Mouse (Mus musculus) left cerebral cortex, postnatal 25 days (tissue): Measurements from ENCODE around the gene Irs1. TPM values are rescaled to one million over a fixed set of nuclear protein-coding genes. Genes with fewer than 3 reads are reported as not detected.

Experiments
- DNase-seq, 2 experiments: peaks; one replicate each; pipeline ENCODE4 v3.0.0; 2022; ENCODE audit warnings: low spot score in 2 of 2, mixed read lengths in 1 of 2
- intact Hi-C: fragments of 180-260 bp; cut with DNase I; formaldehyde crosslinking; loops from one replicate; pipeline ENCODE4 v1.15.1; 2025
- total RNA-seq, 2 experiments: library from RNA; stranded (reverse); gene quantifications; 2 replicates each; pipeline ENCODE4 v1.2.3; 2021

Gene Irs1
- total RNA-seq, 2 experiments from 2014 or later: 17.3 to 17.4 TPM

DNA sequence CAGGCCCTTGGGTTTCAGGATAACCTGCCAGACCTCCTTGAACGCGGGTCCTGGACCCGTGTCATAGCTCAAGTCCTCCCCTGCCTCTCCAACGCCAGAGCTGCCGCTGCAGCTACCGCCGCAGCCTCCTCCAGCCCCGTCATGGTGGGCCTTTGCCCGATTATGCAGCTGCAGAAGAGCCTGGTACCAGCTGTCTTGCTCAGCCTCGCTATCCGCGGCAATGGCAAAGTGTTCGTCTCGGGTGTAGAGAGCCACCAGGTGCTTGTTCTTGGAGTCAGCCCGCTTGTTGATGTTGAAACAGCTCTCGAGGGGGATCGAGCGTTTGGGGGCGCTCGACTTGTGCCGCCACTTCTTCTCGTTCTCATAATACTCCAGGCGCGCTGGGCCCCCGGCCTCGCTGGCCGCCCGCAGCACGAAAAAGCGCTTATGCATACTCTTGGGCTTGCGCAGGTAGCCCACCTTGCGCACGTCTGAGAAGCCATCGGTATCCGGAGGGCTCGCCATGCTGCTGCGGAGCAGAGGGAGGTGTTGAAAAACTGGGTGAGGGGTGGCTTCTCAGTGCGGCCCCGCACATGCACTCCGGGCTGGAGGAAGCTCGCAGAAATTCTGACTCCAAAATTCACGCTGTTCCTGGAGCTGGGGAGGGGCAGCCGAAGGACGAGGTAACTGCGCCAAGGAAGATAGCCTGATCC lies 1.1 kb downstream of the Irs1 start:
- intact Hi-C loops: loop anchor here (2.0 to 10.0 kb wide), 5 partner anchors 142 to 695 kb away; no protein-coding TSS in a partner anchor
- DNase-seq: peak; percentile 79 to 80

DNA sequence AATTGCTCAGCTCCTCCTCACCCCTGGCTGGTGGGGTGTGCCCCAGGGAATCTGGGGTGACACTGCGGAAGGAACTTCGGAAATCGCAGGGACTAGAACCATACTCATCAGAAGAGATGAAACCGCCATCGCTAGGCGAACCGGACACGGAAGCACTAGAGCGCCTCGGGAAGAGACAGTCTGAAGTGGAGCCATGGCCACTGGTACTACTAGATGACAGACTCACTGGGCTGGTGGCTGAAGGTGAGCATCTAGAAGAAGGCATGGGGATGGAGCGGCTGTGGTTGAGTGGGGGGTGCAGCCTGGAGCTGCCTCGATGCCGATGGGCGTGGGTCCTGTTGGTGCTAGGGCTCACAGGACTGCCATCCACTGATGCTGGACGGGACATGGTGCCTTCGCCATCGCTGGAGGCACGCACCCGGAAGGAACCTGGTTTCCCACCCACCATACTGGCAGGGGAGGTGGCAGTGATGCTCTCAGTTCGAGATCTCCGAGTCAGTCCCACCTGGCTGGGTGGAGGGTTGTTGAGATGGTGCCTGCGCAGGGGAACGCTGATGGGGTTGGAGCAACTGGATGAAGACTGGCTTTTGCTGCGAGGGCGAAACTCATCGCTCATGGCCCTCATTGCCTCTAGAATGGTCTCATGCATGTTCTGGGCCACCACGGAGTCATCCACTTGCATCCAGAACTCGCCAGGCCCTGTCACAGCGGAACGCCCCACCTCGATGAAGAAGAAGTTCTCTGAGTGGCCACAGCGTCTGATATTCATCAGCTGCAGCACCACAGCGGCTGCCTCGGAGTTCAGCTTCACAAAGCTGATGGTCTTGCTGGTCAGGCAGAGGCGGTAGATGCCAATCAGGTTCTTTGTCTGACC lies 1.9 kb downstream of the Irs1 start:
- no peak for DNase-seq
- intact Hi-C loops: loop anchor here (5.0 kb wide), 1 partner anchor 177 kb away; no protein-coding TSS in a partner anchor

DNA sequence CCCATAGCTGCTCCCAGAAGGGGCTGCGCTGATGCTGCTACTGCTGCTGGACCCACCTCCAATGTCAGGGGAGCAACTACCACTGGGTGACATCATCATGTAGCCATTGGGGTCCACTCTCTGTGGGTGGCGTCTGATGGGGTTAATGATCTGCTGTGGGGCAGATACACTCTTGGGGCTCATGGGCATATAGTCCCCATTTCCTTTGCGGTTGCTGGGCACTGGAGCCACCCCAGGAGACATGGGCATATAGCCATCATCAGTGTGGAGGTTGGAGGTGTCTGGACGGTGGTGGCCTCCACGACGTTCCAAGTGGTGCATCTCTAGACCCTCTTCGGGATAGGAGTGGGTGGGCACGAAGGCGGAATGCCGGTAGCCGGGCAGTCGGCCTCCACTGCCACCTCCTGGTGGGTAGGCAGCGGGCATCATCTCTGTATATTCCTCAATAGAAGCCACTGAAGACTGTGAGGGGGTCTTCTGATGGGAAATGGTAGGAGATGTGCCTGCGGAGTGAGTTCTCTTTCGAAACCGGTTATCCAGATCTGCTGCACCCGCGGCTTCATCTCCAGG lies 2.7 kb downstream of the Irs1 start:
- intact Hi-C loops: loop anchor here (5.0 kb wide), 1 partner anchor 176 kb away; no protein-coding TSS in a partner anchor
- no peak for DNase-seq

DNA sequence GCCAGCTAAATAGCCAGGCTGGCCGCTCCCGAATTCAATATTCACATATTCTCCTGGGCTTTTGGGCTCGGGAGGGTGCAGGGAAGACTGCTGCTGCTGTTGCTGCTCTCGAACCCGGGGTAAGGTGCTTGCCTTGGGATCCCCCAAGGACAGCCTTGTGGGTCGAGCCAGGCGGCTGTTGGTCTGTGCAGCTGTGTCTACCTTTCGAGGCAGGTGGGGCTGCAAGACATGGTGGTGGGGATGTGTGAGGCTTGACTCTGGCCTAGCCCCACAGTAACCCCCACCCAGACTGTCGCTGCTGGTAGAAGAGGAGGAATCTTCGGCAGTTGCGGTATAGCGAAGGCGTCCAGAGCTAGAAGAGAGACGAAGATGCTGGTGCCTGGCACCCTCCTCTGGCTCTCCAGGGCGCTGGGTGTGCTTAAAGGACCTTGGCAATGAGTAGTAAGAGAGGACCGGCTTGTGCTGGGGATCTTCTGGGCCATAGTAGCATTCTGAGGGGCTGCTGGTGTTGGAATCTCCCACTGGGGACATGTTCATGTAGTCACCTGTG lies 3.4 kb downstream of the Irs1 start:
- intact Hi-C loops: loop anchor here (5.0 kb wide), 1 partner anchor 176 kb away; no protein-coding TSS in a partner anchor
- no peak for DNase-seq

DNA sequence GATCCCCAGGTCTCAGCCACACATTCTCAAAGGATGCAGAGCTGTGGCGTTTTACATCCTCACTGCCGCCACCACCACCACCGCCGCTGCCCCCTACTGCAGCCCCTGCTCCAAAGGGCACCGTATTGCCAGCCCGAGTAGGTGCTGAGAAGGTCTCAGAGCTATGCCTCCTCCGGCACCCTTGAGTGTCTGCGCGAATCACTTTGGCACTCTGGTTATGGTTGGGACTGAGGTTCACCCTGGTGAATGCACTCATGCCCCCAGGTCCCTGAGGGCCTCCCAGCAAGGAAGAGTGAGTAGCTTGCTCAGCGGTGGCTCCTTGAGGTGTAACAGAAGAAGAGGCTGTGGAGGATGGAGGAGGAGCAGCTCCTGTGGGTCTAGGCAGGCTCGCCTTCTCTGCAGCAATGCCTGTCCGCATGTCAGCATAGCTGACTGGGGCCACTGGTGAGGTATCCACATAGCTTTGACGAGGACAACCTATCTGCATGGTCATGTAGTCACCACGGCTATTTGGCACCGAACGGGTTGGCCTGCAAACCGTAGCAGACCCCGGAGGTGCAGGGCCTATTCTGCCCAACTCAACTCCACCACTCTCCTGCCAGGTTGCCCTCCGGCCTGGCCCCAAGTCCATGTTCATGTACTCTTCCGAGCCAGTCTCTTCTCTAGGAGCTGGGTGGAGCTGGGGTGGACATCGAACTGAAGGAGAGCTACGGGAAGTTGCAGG lies 4.0 kb downstream of the Irs1 start:
- peak in 1 of 2 experiments; percentile 19 for DNase-seq
- intact Hi-C loops: loop anchor here (5.0 kb wide), 1 partner anchor 175 kb away; no protein-coding TSS in a partner anchor

DNA sequence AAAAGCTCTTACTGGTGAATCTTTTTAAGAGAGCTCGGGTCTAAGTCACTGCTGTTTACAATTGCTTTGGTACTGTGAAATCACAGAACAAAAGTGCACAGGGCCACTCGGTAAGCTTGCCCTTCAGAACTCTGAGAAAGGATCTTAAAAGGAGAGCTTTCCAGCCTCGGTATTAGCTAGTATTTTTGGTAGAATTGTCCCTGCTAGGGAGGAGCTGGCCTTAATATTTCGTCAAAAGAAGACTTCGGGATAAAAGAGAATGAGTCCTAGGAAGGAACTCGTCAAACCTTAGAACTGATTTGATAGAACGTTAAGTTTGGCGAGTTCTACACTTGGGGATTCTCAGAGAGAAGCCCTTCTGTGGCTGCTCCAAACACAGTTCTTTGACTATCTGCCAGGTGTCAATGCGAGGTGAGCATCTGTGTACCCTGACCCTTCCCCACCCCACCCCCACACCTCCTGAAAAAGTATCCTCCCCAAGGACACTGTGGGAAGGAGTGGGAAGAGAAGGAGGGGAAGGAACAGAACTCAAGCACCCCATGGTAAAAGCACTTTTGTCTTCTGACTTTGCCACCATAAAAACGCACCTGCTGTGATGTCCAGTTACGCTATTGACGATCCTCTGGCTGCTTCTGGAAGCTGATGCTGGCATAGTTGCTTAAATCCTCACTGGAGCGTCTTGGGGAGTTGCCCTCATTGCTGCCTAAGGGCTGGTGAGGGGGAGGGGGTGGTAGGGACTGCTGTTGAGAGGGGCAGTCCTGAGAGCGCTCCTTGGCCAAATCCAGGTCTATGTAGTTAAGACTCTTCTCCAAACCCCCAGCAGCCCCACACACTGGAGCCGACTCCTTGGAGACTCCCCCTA lies 4.8 kb downstream of the Irs1 start:
- intact Hi-C loops: loop anchor here (5.0 kb wide), 1 partner anchor 174 kb away; no protein-coding TSS in a partner anchor
- DNase-seq: peak in 1 of 2 experiments; percentile 7

DNA sequence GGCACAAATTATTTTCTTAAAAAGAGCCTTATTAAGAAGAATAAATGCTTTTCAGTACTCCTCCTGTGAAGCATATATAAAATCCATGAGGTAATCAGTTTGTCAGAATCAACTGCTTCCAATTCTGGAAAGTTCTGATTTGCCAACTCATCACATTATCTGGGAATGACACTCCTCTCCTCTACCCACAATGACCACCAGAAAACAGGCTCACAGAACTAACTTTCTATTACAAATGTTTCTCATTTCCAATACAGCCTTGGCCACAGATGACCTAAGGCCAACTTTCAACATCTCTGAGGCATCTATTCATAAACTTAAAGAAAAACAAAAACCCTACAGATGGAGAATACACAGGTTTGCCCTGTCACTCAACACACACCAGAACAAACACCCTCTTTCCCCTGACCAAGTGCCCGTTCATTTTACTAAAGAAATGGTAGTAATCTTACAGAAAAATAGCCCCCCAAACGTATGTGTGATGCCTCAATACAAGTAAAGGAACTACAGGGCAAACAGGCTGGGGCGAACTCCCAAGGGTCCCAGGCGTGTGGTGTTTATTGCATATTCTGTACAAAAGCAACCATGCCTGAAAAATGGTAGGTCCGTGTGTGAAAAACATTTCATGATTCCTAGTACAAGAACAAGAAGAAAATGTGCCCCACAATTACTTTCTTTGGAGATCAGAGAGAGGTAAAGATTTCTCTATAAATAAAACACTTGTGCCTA lies 5.6 kb downstream of the Irs1 start:
- DNase-seq: no peak
- intact Hi-C loops: loop anchor here (5.0 kb wide), 1 partner anchor 173 kb away; no protein-coding TSS in a partner anchor

DNA sequence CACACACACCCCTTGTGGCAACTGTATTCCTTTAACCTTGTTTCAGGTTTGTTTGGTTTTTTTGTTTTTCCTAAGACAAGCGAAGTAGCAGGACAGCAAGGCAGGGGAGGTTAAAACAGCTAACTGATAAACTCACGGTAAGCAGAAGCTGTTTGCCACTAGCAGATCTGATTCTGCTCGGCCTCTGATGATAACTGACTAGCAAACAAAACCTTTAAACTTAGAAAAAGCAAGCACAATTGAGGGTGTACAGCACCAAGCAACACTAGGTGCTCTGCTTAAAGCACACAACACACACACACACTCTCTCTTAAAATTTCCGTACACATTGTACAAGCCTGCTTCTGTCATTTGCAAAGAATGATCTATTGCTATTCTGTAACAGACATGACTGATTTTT lies 6.8 kb downstream of the Irs1 start:
- peak; percentile 18 to 19 for DNase-seq
- intact Hi-C loops: loop anchor here (5.0 kb wide), 1 partner anchor 192 kb away; no protein-coding TSS in a partner anchor

DNA sequence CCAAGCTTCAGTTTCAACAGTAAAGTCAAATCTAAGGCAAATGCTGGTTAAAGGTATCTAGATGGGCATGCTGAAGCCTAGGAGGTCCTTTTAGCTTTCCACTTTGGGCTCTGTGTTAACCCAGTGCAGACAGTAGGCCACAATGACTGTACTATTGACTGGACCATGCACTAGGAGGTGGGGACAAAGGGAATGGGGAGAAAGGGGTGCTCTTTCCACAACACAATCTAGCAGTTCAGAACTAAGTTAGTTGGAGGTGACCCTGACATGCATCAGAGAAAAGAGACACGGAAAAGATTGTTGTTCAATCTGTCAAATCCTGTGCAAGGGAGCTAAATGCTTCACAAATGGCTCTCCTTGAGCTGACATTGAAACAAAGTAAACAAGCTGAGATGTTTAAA lies 7.3 kb downstream of the Irs1 start:
- peak; percentile 16 to 18 for DNase-seq
- intact Hi-C loops: loop anchor here (1.0 to 5.0 kb wide), 2 partner anchors 7 to 192 kb away; partner anchors contain the start of gene Irs1

DNA sequence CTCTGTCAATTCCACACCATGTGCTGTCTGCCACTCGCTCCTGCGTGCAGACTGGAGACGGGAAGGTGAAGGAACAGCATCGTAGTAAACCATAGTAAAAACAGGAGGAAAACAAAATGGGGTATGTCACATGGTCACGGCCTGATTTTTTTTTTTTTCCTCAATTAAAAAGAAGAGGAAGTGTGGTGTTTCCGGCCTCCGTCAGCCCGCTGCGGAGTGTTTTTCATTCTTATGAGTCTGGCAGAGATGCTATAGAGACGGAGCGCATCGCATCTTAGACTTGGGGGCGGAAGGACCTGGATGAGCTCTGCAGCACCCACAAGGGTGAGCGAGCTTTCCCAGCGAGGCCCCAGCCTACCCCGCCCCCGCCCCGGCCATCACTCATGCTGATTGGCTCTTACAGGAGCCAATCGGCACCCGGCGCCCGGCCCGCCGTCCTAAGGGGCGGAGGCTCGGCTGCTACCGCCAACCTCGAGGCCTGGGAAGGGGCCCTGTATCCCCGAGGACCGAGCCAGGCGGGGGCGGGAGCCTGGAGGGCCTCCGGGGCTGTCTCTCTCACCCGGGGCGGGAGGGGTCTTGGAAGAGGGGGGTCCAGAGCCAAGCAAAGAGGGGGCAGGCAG lies 8.1 kb downstream of the Irs1 start:
- intact Hi-C loops: loop anchor here (1.0 to 5.0 kb wide), 2 partner anchors 8 to 191 kb away; partner anchors contain the start of gene Irs1
- peak; percentile 88 to 91 for DNase-seq

DNA sequence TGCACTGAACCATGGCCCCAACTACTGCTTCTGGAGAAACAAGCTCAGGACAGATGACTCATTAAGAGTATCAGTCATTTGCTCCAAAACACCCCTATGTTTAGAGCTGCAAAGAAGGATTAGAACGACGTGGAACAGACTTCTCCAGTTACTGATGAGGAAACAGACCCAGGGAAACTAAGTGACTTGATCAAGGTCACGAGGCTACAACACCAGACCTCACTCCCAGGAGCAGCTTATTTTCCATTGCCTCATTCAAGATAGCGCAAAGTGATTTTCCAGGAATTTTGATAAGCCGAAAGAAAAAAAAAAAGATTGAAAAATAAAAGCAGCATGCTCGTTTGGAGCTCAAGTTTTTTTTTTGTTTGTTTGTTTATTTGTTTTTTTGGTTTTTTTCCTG lies 9.4 kb downstream of the Irs1 start:
- intact Hi-C loops: loop anchor here (5.0 kb wide), 1 partner anchor 190 kb away; no protein-coding TSS in a partner anchor
- DNase-seq: no peak

DNA sequence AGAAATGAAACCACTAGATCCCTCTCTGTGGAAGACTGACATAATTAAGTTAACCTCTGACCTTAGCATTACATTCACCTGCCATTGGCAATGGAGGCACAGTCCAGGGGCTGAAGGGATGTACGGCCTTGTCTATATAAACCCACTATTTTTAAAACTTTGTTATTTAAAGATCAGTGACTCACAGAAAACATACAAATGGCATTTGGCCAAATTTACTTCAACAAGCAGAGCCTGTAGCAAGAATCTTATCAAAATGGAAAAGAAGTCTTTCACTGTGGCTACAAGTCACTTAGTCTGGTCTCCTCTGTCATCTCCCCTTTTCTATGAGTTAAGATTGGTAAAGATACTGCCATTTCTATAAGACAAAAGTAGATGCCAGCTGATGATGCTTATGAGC lies 11.4 kb downstream of the Irs1 start:
- DNase-seq: no peak
- intact Hi-C loops: loop anchor here (5.0 kb wide), 1 partner anchor 187 kb away; no protein-coding TSS in a partner anchor

DNA sequence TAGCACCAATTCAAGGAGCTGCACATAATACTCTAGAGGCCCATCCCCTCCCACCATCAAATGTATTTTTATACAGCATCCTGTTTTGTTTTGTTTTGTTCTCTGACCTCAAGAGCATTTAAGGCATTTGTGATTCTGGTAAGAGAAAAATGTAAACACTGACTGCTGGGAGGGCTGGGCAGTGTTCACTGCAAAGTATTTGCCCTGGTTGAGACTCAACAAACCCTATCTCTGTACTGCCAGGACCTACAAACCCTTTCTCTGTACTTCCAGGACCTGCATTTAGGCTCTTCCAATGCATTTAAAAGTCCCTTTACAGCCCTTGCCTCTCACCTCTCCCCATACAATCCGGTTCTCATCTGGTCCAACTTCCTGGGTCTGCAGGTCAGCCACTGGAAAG lies 16.9 kb downstream of the Irs1 start:
- DNase-seq: no peak
- intact Hi-C loops: no loop called here

DNA sequence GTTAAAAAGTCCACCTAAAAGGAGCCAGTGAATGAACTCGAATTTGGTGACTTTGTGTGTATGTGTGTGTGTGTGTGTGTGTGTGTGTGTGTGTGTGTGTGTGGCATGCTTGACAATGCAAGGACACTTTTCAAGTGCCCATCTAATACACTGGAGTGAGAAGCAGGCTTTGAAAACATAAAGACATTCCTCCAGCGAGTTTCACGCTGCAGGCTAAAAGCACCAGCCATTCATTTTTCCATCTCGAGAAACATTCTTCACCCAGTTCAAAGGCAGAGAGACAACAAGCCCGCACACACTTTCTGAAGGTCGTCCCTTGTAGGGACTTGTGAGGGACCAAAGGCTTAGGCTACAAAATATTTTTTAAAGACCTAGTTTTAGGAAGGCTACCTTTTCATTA lies 17.7 kb downstream of the Irs1 start:
- DNase-seq: no peak
- intact Hi-C loops: no loop called here

DNA sequence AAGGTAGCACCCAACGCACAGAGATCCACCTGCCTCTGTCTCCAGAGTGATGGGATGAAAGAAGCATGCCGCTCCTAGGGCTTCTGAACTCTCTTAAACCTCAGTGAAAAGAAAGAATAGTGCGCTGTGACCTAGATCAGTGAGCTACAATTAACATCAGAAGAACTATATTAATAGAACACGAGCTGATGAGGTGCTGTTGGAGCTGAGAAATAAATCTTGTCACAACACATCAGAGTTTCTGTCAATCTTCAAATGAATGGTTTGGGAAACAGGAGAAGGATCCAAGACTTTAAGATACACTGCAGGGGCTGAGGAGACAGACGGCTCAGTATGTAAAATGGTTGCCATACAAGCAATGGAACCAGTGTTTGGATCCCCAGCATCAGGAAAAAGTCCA lies 19.0 kb downstream of the Irs1 start:
- no peak for DNase-seq
- intact Hi-C loops: no loop called here

DNA sequence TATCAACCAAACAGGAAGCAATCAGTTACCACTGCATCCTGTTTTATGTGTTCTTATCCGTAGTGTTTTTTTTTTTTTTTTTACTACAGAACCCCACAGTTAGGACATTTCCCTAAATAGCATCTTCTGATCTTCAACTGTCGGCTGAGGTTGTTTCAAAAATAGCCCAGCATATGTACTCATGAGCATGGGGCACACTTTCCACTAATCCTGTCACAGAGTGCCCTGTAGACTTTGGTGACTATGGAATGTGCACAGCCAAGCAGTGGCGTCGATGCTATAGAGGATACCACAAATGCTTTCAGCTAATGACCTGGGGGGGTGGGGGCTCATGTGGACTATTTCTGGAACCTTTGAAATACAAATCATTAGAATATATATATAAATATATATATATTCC lies 23.7 kb downstream of the Irs1 start:
- no peak for DNase-seq
- intact Hi-C loops: no loop called here

DNA sequence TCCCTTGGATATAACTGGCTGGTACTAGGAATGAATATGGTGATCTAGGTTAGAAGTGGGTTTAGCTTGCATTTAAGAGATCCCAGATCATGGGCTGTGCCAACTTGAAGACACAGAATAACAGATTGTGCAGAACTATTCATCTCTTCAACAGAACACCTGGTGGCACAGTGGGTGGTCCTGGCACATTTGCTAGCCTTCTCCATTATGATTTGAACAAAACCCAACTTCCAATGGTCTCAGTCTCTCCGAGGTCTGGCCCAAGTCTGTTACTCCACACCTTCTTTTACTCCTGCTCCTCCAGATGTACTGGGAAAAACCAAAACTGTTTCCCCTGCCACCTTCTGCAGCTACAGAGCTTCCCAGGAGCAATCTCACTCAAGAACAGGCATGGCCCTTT lies 28.9 kb downstream of the Irs1 start:
- DNase-seq: no peak
- intact Hi-C loops: no loop called here
